Mouse (Mus musculus): Measurements from ENCODE around the gene Lenep. TPM values are rescaled to one million over a fixed set of nuclear protein-coding genes. Genes with fewer than 3 reads are reported as not detected.

Gene Lenep
- not detected in 2 replicates for polyA plus RNA-seq (2015; fragmentation: Nextera tagmentation; extraction: Ambion mirVana)

DNA sequence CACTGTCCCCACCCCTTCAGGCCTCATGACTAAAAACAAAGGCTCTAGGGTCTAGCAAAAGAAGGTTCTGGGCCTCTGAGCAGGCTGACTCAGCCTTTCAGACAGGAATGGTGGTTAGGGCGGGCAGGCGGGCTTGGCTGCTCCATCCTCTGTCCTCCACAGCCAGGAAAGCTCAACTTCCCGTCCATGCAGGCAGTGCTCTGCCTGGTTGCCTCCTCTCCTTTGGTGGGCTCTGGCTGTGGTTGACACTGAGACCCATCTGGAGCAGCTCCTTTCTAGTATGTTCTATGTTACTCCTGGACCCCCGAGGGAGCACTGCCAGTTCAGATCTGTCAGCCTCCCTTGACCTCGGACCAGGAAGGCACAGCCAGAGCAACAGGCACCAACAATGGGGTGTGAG is at the start of gene Lenep:
TSS of gene Lenep (minus strand) at position 101 of the 400 bp plus-strand sequence.
- H3K4me2 ChIP-seq (replicated peaks), result no peak within 1 kb of the TSS

GRCm38 (mm10) chr3:89451916-89452315 is 49.3 kb upstream of the Lenep start:
- no peak overlapping the region for H3K9ac ChIP-seq
- ATAC-seq, result no peak
- H3K36me3 ChIP-seq, result 0 out of 2 replicates have a peak, but pooled peaks cover 4% of the 10 kb centered on the region

More for the DNA sequence above, at the start of gene Lenep:
- Histone ChIP-seq H3K36me3 (peaks cover 19% of the 10 kb centered on the region), H3K4me1 (replicated peaks) (no peaks in the 10 kb centered on the region), H3K27ac (no peak within 1 kb of the TSS), H3K4me3 (replicated peaks) (no peak within 1 kb of the TSS), H3K9ac (no peak within 1 kb of the TSS), H3K27me3 (replicated peaks) (no peaks in the 10 kb centered on the region), H3K9me3 (no peaks in the 10 kb centered on the region)
- no peak for ATAC-seq
- 82% methylated on average over 5 of the region's 5 CpGs for WGBS

DNA sequence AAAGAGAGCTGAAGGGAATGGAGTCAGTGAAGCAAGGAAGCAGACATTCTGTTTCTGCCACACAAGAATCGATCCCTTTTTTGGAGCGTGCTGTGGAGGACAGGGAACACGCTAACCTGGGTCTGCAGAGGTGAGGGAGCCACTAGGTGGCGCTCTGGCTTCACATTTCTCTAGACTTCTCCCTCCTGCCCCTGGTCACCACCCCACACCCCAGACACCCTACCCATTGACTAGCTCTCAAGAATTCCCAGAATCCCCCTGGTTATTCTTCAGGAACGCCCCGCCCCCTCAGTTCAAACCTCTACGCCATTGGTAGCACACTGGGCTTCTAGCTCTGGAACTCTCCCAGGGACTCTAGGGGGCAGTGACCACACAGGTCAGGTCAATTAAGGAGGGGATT is 46.9 kb upstream of the Lenep start:
- H3K27ac ChIP-seq, result no peak overlapping the region
- H3K9ac ChIP-seq, result no peak overlapping the region
- H3K4me2 ChIP-seq (replicated peaks), result no peak overlapping the region
- no peaks in the 10 kb centered on the region for H3K27me3 ChIP-seq (replicated peaks)
- no peaks in the 10 kb centered on the region; the same call in 1 of the 2 replicates for H3K4me1 ChIP-seq (replicated peaks)
- no peaks in the 10 kb centered on the region for H3K9me3 ChIP-seq
- 0 out of 2 replicates have a peak, but pooled peaks cover 18% of the 10 kb centered on the region for H3K36me3 ChIP-seq
- ATAC-seq, result peak; percentile 73
- WGBS, result 53% methylated on average over 7 of the region's 7 CpGs
- H3K4me3 ChIP-seq (replicated peaks), result no peak overlapping the region

More at GRCm38 (mm10) chr3:89451916-89452315, 49.3 kb upstream of the Lenep start:
- 72% methylated on average over 1 of the region's 1 CpGs for WGBS
- no peaks in the 10 kb centered on the region for H3K9me3 ChIP-seq
- H3K27ac ChIP-seq, result no peak overlapping the region
- H3K4me1 ChIP-seq (replicated peaks), result peaks cover 2% of the 10 kb centered on the region
- H3K27me3 ChIP-seq (replicated peaks), result no peaks in the 10 kb centered on the region
- no peak overlapping the region for H3K4me2 ChIP-seq (replicated peaks)
- H3K4me3 ChIP-seq (replicated peaks), result no peak overlapping the region

- H3K9me3 ChIP-seq, result no peaks in the 10 kb centered on the region
- no peak overlapping the region for H3K4me3 ChIP-seq (replicated peaks)
- 0 out of 2 replicates have a peak, but pooled peaks cover 18% of the 10 kb centered on the region for H3K36me3 ChIP-seq
- no peak overlapping the region for H3K27ac ChIP-seq
- no peaks in the 10 kb centered on the region for H3K27me3 ChIP-seq (replicated peaks)
- H3K4me1 ChIP-seq (replicated peaks), result no peaks in the 10 kb centered on the region; the same call in 1 of the 2 replicates
- H3K9ac ChIP-seq, result no peak overlapping the region
- H3K4me2 ChIP-seq (replicated peaks), result no peak overlapping the region
- WGBS, result 58% methylated on average over 13 of the region's 13 CpGs
- peak; percentile 57 for ATAC-seq
These were observed 46.3 kb upstream of the Lenep start for GRCm38 (mm10) chr3:89448720-89449537.

GRCm38 (mm10) chr3:89440691-89441090 is 38.1 kb upstream of the Lenep start:
- Histone ChIP-seq H3K4me2 (replicated peaks) (no peak overlapping the region), H3K9me3 (no peaks in the 10 kb centered on the region), H3K9ac (no peak overlapping the region), H3K27me3 (replicated peaks) (no peaks in the 10 kb centered on the region), H3K27ac (no peak overlapping the region), H3K4me3 (replicated peaks) (no peak overlapping the region), H3K36me3 (peaks cover 4% of the 10 kb centered on the region; the same call in 1 of the 2 replicates), H3K4me1 (replicated peaks) (peaks cover 7% of the 10 kb centered on the region)
- WGBS, result 95% methylated on average over 2 of the region's 2 CpGs
- no peak for ATAC-seq

DNA sequence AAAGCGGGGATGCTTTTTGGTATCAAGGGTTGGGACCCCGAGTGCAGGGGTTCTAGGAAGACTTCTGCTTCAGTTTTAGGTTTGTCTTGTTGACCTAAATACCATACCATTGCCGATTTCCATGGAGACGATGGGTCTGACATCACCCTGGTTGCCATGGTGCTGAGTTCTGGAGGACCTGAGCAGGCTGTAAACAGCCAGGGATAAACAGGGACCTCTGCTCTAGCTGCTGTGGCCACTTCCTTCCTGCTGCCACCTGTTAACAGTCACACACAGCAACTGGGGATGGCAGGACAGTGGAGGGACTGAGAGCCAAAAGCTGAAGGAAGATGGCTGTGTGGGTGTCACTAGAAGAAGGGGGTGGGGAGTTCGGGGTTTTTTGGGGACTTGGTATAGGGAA is 34.7 kb upstream of the Lenep start:
- Histone ChIP-seq H3K4me1 (replicated peaks) (peaks cover 9% of the 10 kb centered on the region), H3K9me3 (no peaks in the 10 kb centered on the region), H3K4me3 (replicated peaks) (peak overlapping the region; percentile 53), H3K9ac (peak overlapping the region; percentile 55), H3K27ac (peak overlapping the region; percentile 65), H3K36me3 (peaks cover 16% of the 10 kb centered on the region), H3K27me3 (replicated peaks) (no peaks in the 10 kb centered on the region), H3K4me2 (replicated peaks) (peak overlapping the region; percentile 64)
- whole genome bisulfite sequencing, result 30% methylated on average over 5 of the region's 5 CpGs
- peak; percentile 23; the same call in 1 of the 2 replicates for ATAC-seq

- H3K36me3 ChIP-seq, result peaks cover 17% of the 10 kb centered on the region
- peak; percentile 86 for ATAC-seq
- WGBS, result 5% methylated on average over 16 of the region's 16 CpGs
These were observed 33.9 kb upstream of the Lenep start, which contains the start of gene Pbxip1 for GRCm38 (mm10) chr3:89436176-89437113. Gene Pbxip1 (plus strand): TSS chr3:89436706.

GRCm38 (mm10) chr3:89435041-89435440 is 32.4 kb upstream of the Lenep start:
- Histone ChIP-seq H3K27ac (no peak overlapping the region), H3K9me3 (no peaks in the 10 kb centered on the region), H3K36me3 (peaks cover 17% of the 10 kb centered on the region), H3K4me3 (replicated peaks) (no peak overlapping the region), H3K9ac (no peak overlapping the region), H3K27me3 (replicated peaks) (no peaks in the 10 kb centered on the region), H3K4me2 (replicated peaks) (no peak overlapping the region), H3K4me1 (replicated peaks) (peaks cover 21% of the 10 kb centered on the region)
- WGBS, result 77% methylated on average over 7 of the region's 7 CpGs
- ATAC-seq, result no peak

More at GRCm38 (mm10) chr3:89436176-89437113, 33.9 kb upstream of the Lenep start, which contains the start of gene Pbxip1:
- Histone ChIP-seq H3K27me3 (replicated peaks) (no peaks in the 10 kb centered on the region), H3K4me3 (replicated peaks) (peak within 1 kb of the TSS; percentile 53), H3K9me3 (no peaks in the 10 kb centered on the region), H3K4me1 (replicated peaks) (peaks cover 13% of the 10 kb centered on the region), H3K27ac (peak within 1 kb of the TSS; percentile 65), H3K9ac (peak within 1 kb of the TSS; percentile 55), H3K4me2 (replicated peaks) (peak within 1 kb of the TSS; percentile 64)

DNA sequence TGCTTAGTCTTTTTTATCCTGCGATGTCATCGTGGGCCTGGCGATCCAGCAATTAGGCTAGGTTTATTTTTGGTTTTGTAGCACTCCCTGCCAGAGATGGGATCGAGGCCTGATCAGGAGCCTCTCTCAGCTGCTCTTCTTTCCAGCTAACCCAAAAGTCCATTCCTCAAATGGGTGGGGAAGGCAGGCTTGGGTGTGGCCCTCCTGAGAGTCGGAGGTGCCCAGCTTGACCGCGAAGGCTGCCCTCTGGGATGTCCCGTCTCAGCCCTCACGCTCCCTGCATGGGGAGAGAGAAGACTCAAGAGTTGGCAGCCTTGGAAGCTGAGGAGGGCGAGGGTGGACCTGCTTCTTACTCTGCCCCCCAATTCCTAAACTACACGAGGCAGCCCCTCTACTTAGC is 31.9 kb upstream of the Lenep start:
- H3K9me3 ChIP-seq, result no peaks in the 10 kb centered on the region
- peaks cover 21% of the 10 kb centered on the region for H3K4me1 ChIP-seq (replicated peaks)
- no peak overlapping the region for H3K9ac ChIP-seq
- H3K36me3 ChIP-seq, result peaks cover 17% of the 10 kb centered on the region
- 85% methylated on average over 11 of the region's 11 CpGs for WGBS
- no peak for ATAC-seq
- H3K4me2 ChIP-seq (replicated peaks), result no peak overlapping the region
- no peak overlapping the region for H3K4me3 ChIP-seq (replicated peaks)
- no peaks in the 10 kb centered on the region for H3K27me3 ChIP-seq (replicated peaks)
- no peak overlapping the region for H3K27ac ChIP-seq

- Histone ChIP-seq H3K27me3 (replicated peaks) (no peaks in the 10 kb centered on the region), H3K9me3 (no peaks in the 10 kb centered on the region), H3K4me1 (replicated peaks) (peaks cover 21% of the 10 kb centered on the region), H3K4me2 (replicated peaks) (no peak overlapping the region), H3K36me3 (peaks cover 22% of the 10 kb centered on the region), H3K27ac (no peak overlapping the region), H3K9ac (no peak overlapping the region), H3K4me3 (replicated peaks) (no peak overlapping the region)
- ATAC-seq, result no peak
- WGBS, result 96% methylated on average over 8 of the region's 8 CpGs
These were observed 30.0 kb upstream of the Lenep start for GRCm38 (mm10) chr3:89432606-89433005.

DNA sequence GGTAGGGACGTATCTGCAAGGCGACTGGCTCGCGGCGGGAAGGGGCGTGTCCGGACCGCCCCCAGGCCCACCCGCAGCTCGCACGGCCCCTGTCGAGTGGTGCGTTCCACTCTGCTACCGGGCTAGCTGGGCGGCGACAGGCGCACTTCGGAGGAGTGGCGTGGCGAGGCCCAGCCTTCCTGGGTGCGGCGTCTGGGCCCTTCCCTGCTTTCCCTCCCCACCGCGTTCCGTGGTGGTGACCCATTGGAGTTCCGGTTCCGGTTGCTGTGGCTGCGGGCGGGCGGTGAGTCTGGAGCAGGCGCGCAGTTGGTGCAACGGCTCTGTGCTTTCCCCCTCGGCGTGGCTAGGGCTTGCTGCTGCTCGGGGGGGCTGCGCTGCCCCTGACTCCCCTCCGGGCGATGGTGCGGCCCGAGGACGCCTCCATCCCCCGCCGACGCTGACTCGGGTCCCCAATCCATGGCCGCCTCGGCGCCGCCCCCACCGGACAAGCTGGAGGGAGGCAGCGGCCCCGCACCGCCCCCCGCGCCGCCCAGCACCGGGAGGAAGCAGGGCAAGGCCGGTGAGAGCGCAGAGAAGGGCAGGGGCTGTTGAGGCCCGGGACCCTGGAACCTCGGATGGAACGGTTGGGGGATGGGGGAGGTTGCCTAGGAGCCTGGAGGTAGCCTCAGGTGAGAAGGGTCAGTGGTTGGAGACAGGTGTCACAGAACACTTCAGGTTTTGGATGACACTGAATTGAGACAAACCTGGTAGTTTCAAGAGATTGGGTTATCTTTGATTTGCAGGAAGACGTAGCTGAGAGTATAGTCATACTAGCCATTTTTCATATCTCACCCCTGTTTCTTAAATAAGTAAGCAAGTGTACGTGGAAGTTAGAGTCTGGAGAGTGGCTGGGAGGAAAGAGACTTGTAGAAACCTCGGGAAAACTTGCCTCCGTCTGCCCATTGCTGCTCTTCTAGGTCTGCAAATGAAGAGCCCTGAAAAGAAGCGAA is 27.9 kb upstream of the Lenep start, which contains the start of gene Pygo2:
TSS of gene Pygo2 (plus strand) at position 44 of the 989 bp plus-strand sequence.
- Histone ChIP-seq H3K4me1 (replicated peaks) (peaks cover 14% of the 10 kb centered on the region), H3K27me3 (replicated peaks) (no peaks in the 10 kb centered on the region), H3K36me3 (peaks cover 28% of the 10 kb centered on the region), H3K9ac (peak within 1 kb of the TSS; percentile 95), H3K9me3 (no peaks in the 10 kb centered on the region), H3K4me2 (replicated peaks) (peak within 1 kb of the TSS; percentile 75), H3K27ac (peak within 1 kb of the TSS; percentile 92), H3K4me3 (replicated peaks) (peak within 1 kb of the TSS; percentile 96)
- WGBS, result 2% methylated on average over 66 of the region's 68 CpGs
- peak; percentile 99 for ATAC-seq
